Mouse (Mus musculus) WW6 (cell line): ENCODE measurements around the gene Psenen.

Experiments used
- DNase-seq: peaks from one replicate; pipeline ENCODE4 v3.0.0-alpha.2; 2013; ENCODE audit warnings: low read depth, low spot score

The Psenen gene

DNA sequence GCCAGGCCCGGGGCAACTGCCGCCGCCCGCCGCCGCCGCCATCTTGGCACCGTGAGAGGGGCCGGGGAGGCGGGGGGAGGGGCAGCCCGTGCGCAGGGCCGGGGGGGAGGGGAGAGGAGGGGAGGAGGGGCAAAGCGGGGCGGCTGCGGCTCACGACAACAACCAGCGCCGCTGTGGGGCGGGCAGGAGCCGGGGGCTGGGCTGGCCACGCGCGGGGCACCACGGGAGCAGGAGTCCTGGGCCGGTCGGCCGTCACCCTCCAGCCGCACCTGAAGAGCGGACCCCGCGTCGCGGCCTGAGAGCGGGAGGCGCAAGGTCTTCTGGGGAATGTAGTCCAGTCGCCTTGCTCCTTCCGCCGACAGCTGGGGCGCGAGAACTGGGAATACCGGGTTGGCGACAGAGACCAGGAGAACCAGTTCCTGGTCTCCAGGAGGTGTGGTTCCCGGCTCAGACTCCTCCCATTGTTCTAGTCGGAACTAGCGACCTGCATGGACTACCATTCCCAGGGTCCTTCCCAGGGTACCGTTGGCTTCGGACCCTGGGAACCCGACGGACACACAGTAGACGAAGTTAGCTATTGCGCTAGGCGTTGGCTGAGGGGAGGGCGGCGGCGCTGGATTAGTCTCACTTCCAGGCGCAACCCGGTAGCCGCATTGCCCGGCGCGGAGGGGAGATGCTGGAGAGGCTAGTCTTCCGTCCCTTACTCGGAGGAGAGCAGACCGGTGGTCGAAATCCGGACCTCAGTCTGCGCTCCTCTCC is 25.4 kb upstream of the Psenen start, which contains the start of gene Kmt2b:
Gene Kmt2b, minus strand, starts transcription at position 51 of the 759 bp plus-strand sequence.
- DNase-seq: peak; percentile 98

DNA sequence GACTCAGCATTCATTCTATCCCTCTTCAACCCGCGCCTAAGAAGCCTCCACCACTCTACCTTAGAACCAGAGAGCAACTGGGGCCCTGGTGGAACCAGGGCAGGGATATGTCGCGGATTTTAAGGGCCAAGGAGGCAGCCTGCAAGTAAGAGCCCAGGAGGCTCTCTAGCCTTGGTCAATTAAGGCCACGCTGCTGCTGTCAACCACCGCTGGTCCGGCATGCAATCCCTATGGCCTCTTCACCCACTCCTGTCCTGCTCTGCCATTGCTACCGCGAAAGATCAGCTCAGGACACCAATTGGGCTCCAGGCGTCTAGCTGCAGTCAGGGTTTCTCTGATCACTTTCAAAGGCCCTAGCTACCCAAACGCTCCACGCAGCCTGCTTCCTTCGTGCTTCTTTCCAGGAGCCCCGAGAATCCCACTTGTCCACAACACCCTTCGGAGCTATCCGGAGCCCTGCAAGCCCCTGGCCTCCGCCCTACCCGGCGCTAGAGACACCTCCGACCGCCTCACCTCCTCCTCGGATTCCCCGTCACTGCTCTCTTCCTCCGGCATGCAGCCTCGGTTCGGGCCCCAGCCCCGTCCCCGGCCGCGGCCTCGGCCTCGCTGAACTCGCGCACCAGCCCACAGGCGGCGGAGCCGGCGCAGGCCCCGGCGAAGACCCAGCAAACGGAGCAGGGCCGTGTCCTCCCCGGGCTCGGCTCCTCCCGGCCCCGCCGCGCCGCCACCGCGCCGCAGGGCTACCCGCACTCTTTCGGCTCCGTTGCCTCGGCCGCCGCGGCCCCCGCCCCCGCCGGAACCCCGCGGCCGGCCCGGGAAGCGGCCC is 24.6 kb upstream of the Psenen start:
- DNase-seq: no peak

- DNase-seq: no peak
Observed at GRCm38 (mm10) chr7:30586455-30587020, 23.1 kb upstream of the Psenen start.

DNA sequence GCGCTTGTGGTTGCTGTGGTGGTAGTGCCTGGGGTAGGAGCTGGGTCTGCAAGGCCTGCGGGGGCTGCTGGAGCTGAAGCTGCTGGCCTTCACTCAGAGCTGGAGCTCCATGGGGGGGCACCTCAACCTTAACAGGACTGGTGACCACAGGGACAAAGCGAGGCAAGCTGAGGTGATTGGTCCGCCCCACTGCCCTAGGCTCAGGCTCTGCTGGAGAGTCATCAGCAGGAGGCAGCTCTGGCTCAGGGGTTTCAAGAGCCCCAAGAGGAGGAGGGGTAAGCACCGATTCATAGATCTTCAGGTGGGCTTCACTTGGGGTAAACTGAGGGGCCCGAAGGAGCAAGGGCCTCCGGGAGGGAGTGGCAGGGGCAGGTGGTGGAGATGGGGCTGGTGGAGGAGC is 21.7 kb upstream of the Psenen start:
- no peak for DNase-seq

- no peak for DNase-seq
Observed at GRCm38 (mm10) chr7:30584339-30584738, 20.9 kb upstream of the Psenen start.

DNA sequence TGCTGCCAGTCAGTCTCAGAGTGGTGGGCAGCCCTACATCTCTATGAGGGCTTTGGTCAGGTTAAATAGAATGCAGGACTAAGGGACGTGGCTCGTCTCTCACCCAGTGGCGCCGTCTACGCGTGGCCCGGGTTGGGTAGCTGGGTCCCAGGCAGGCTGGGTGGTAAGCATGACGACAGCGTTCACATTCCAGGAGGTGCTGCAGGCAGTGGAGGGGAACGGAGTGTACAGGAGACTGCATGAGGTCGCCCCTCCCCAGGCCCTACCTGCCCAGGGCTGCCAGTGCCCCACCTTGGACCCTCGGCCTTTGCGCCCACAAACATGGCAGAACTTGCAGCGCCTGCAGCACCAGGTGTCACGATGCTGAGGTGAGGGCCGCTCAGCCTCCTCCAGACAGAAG is 18.1 kb upstream of the Psenen start:
- no peak for DNase-seq

GRCm38 (mm10) chr7:30579950-30580349 is 16.5 kb upstream of the Psenen start:
- no peak for DNase-seq

DNA sequence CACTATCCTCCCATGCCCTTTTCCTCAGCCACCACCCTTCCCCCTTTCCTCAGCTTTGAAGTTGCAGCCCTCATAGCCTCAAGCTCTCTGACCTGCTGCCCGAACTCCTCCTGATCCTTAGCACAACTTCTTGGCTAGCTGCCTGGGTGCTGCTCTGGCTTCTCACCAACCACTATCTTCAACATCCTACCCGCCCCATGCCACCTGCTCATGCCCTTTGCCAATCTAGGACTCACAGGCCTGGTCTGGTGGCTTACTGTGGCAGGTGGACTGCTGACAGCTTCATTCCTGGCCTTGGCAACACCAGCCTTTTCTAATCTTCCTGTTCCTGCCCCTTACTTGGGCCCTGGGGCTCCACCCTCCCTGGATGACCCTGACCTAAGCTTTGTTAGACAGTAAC is 9.5 kb upstream of the Psenen start:
- no peak for DNase-seq

GRCm38 (mm10) chr7:30572389-30572788 is 9.0 kb upstream of the Psenen start:
- no peak for DNase-seq

- DNase-seq: no peak
Observed at GRCm38 (mm10) chr7:30567555-30567954, 4.1 kb upstream of the Psenen start.

- no peak for DNase-seq
Observed at GRCm38 (mm10) chr7:30566033-30566432, 2.6 kb upstream of the Psenen start.

- no peak for DNase-seq
Observed at GRCm38 (mm10) chr7:30564970-30565571, 1.6 kb upstream of the Psenen start, which contains the start of gene Igflr1. Gene Igflr1, plus strand, starts transcription at chr7:30565427.

GRCm38 (mm10) chr7:30563906-30564280 is 466 bp upstream of the Psenen start:
- no peak for DNase-seq

DNA sequence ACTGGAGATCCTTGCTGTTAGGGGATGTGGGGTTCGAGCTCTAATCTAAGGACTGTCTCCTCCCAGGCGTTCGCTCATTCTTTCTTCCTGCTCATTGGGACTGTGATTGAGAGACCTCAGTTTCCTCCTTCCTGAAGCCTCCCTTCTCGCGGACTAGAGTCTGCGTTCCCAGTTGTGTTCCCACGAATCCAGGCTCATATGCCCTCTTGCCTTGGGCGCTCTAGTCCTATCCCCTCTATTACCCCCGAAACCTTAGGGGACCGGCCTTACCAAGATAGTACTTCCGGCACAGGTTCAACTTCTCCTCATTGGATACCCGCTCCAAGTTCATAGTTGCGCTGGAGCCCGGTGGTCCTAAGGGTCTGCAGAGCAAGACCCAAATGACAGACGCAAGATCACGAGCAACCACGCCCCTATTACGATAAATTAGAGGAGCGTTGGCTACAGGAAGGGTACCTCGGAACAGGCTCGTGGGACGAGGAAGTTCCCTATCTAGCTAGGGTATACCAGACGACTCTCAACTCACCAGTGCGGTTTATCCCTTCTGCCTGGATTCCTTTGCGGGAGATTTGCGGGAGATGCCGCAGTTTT is 806 bp downstream of the Psenen start:
- DNase-seq: no peak

DNA sequence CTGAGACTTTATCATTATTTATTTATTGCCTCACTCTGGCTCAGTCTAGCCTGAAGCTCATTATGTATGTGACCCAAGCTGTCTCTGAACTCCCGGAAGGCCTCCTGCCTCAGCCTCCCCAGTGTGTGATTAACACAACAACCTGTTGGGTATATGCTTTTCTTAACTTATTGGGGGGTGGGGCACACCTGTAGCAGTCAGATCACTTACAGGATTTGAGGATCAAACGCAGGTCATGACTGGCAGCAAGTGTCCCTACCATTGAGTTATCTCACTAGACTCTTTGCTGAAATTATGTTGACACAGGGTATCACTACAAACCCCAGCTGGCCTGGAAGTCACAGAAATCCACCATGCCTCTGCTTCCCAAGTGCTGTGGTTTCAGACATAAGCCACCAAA is 3.1 kb downstream of the Psenen start:
- DNase-seq: no peak

DNA sequence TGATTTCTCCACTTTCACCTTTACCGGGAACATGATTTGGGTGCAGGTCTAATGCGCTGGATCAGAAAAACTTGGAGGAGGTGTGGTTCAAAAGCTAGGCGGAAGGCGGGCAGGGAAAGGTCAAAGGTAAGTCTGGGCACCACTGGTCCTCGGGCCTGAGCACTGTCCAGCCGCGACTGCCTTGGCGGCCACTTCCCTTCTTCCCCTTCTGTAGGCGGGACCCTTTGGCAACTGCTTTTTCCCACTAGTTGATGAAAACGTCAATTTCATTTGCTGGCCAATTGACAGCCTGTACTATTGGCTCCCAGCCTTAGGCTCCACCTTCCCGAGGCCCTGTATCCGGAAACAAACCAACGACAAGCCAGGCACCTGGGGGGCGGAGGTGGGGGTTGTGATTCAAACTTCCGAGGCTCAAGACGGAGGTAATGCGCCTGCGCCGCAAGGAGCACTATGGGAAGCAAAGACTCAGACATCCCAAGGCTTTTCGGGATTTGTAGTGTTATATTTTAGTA is 3.9 kb downstream of the Psenen start, which contains the start of gene Lin37:
Gene Lin37, minus strand, starts transcription at position 396 of the 512 bp plus-strand sequence.
- peak; percentile 93 for DNase-seq

DNA sequence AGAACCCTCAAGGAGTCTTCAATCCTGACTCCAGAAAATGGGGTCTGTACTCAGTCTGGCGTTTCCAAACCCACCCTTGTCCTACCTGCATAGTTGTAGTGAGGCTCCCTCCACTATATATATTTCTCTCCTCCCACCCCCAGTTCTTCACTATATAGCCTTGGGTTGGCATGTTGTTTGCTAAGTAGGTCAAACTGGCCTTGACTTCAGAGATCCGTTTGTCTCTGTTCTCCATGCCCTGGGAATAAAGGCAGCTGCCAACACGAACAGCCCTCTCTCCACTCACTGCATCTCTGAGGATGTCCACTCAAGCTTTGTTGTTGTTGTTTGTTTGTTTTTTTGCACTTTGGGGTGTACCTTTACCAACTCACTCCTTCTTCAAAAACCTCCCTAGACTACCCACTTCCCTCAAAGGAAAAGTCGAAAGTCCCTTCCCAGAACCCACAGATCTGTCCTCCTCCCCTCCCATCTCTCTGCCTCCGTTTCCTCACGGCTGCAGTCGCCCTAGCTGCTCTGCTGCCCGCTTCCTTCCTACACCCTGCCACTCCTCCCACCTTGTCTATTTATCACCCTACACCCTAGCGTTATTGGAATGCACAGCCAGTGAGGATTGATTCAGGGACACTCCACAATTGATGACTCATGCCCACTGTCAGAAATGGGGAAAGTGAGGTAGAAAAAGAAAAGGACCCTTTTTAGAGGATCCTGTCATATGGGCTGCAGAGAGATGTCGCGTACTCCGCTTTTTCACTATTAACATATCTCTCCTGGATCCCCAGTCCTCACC is 4.6 kb downstream of the Psenen start:
- DNase-seq: no peak

- no peak for DNase-seq
Observed at GRCm38 (mm10) chr7:30557901-30558514, 5.4 kb downstream of the Psenen start.

DNA sequence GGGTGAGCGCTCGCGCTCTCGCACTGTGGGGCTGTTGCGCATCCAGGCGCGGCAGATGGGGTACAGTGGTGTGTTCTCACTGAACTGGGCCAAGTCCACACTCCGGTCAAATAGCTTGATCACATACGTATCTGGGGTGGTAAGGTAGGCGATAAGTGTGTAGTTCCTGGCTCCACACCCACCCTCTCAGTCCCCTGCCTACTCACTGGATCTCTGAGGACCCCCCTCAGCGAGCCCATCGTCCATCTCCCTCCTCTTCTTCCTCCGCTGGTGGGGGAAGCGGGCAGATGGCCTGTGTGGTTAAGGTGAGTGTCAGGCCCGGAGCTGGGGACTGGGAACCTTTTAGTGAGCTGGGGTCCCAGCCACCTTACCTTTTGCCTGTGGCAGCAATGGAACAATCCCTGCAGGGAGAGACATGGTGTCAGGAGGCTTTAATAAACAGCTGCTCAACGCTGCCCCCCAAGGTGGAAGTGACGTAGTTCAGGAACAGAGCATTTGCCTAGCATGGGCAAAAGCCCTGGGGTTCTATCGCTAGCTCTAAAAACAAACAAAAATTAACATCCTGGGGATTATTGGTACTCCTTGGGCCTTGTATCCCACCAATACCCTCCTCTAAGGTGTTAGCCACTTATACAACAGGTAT is 6.4 kb downstream of the Psenen start:
- DNase-seq: no peak
